Mouse (Mus musculus) layer of hippocampus, adult 18-20 months (tissue): Measurements from ENCODE around the gene Usp32. TPM values are rescaled to one million over a fixed set of nuclear protein-coding genes. Genes with fewer than 3 reads are reported as not detected.

Source experiments
- DNase-seq, 2 experiments: peaks; one replicate each; pipeline ENCODE4 v3.0.0; 2022; ENCODE audit warnings: low spot score in 2 of 2
- total RNA-seq, 2 experiments: library from RNA; stranded (reverse); gene quantifications; 2 replicates each; pipeline ENCODE4 v1.2.3; 2021

The Usp32 gene
- total RNA-seq, 2 experiments from 2014 or later: 89.1 to 93.3 TPM

DNA sequence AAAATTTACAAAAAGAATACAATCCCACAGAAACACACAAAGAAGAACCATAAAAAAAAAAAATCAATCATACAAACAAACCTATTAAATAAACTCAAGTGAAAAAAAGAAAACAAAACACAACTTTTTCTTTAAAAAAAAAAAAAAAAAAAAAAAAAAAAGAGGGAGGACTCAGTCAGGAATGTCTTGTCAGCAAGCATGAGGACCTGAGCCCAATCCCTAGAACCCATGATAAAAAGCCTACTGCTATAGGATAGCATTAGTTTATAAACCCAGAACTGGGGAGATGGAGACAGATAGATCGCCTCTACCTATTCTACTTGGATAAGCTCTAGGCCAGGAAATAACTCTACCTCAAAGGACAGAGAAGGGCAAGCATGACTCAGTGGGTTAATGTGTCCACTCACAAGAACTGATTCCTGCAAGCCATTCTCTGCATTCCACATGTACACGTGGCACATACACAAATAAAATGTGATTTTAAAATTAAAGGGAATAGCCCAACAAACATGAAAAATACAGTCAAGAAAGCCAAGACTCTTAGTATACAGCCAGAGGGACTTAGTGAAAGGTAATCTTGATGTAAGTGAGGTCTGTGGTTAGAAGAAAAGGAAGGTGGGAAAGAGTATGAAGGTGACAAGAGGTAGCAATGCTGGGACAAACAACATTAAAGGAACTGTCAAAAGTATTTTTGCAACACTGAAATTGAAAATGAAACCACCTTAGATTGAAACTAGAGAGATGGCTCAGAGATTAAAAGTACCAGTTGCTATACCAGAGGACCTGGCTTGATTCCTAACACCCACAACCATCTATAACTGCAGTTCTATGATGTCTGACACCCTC is 13.5 kb downstream of the Usp32 start:
- no peak for DNase-seq

DNA sequence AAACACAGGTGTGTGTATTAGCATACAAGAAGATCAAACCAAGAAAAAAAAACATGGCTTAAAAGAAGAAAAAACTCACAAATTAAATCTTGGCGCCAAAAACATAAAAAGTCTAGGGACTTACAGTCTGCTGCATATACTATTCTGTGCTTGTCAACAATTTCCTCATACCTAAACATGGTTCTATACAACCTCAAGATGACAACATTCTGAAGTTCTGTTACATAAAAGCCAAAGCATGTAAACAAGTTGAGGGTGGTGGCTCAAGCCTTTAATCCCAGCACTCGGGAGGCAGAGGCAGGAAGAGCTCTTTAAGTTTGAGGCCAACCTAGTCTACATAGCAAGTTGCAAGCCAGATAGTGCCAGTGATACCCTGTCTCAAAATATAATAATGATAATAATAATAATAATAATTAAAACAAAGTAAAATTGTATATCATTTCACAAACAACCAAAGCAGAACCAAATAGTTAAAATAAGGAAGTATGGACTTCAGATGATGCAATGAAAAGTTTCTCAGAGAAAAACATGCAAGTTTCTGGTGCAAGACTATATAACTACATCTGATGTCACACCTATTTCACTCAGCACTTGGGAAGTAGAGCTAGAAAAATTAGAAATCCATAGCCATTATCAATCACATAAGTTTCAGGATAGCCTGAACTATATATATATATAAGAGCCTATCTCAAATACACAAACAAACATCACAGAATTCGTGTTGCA is 16.5 kb downstream of the Usp32 start:
- no peak for DNase-seq

DNA sequence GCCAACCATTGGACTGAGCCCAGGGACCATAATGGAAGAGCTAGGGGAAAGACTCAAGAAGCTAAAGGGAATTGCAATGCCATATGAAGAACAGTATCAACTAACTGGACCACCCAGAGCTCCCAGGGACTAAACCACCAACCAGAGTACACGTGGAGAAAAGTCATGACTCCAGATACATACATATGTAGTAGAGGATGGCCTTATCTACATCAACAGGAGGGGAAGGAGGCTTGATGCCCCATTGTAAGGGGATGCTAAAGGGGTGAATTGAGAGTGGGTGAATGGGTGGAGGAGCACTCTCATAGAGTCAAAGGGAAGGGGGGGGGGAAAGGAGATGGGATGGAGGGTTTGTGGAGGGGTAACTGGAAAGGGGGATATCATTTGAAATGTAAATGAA is 17.9 kb downstream of the Usp32 start:
- no peak for DNase-seq

DNA sequence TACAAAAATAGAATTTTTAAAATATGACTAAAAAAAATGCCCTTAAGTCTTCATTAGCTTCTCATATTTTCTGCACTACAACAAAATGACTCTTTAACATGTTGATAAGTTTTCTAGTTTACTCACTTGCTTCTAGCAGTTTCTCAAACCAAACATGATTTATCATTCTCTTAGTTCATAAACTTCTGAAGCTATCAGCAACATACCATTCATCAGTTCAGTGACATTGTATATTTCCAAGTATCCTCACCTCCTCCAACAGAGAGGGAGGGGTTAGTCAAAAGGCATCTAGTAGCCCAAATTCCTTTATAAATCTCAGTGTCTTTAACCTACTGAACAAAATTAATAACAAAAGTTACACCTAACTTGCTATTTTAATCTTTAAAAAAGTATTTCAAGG is 22.8 kb downstream of the Usp32 start:
- DNase-seq: no peak

DNA sequence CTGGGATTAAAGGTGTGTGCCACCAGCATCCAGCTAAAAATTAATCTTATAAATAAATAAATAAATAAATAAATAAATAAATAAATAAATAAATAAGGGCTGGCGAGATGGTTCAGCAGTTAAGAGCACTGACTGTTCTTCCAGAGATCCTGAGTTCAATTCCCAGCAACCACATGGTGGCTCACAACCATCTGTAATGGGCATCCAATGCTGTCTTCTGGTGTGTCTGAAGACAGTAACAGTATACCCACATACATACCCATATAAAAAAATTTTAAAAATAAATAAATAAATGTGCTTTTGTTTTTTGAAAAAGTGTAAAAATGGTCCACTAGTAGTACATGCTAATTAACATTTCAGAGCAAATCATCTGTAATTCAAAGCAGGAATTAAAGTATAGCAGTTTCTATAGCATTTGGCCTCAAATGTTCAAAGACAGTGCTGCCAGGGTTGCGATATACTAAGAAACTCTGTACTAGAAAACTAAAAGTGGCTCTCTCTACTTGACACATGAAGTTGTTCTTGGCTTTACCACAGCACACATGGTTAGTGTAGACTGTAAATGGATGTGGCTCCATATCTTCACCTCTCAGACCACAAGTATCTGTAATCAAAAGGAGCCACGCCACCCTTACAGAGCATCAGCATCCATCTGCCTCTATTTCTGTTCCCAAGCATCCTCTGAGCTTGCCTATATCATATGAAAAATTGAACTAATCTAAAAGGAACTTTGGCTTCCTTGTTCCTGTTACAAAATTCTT is 23.7 kb downstream of the Usp32 start:
- DNase-seq: no peak

DNA sequence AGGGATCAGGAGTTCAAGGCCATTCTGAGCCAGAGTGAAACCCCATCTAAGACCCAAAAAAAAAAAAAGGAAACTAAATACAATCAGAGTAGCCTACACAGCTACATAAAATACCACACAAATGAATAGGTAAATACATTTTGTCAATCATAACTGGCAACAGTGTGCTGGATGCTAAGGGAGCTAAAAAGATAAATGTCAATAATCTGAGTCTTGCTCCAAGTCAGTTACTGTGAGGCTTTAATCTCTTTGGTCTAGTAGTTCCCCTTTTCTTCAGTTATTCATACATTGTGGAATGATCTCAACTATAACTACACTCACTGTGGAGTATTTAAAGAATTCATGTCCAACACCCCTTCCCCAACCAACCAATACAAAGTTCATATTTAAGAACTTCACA is 30.0 kb downstream of the Usp32 start:
- DNase-seq: no peak

DNA sequence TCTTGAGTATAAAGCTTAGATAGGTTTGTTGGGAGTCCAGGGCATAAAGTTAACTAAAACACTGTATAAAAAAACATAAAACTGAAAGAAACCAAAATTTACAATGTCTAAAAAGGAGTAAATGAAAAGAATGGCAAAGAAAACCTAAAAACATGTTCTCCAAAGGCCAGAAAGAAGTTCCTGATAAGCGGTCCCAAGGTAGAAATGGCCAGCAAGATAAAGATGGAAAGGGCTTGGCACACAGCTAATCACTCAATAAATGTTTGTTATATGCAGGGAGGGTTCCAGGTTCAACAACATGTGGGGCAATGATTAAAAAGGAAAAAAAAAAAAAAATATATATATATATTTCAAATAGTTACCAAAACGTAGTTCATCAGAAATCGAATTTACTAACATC is 32.7 kb downstream of the Usp32 start:
- DNase-seq: no peak

DNA sequence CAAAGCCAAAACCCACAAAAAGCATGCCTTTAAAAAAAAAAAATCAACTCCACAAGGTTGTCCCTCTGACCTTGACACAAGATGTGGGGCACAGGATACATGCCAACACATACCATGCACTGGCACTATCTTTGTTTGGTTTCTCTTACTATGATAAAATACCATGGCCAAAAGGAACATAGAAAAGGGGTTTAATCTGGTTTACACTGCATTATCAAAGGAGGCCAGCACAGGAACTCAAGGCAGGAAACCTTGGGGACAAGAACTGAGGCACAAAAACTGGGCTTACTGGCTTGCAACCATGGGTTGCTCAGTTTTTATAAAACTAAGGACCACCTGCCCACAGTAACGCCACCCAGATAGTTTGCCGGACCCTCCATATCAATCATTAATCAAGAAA is 34.1 kb downstream of the Usp32 start:
- DNase-seq: no peak

DNA sequence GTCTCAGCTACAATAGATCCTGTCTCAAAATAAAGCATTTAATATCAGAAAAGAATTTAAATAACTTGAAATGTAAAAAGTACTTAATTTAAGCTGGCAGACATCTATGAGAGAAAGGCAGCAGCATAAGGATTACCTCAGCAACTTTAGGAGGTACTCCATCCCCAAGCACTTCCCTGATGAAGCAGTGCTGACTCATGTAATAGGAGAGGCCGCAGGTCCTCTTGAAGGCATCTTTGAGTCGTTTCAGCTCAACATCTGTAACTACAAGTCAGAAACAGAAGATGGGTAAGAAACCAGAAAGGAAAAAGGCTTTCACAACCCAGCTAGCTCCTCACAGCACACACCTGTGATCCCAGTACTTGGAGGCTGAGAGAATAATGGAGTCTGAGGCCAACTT is 36.2 kb downstream of the Usp32 start:
- DNase-seq: no peak

DNA sequence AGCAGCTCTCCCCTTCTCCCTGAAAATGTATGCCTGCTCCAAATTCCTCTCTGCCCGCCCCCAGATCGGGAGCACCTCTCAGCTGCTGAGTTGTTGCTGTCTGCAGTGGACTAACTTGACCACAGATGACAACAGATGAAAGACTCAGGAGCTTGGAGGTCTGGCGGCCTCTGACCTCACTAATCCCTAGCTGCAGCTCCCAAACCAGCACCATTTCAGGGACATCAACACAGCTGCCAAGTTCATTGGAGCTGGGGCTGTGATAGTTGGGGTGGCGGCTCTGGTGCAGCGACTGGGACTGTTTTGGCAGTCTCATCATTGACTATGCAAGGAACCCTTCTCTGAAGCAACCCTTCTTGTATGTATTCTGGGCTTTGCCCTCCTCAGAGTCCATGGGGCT is 44.8 kb downstream of the Usp32 start:
- DNase-seq: no peak

DNA sequence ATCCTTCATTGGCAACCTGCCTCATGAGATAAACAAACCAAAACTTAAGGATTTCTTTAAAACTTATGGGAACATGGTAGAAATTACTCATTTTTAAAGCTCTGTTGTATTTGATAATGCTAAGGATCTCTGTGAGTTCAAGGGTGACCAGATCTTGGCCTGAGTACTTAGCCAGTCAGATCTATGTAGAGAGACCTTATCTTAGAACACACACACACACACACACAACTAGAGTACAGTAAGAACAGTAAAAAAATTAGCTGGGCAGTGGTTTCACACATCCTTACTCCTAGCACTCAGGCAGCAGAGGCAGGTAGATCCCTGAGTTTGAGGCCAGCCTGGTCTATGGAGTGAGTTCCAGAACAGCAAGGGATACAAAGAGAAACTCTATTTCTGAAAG is 53.7 kb downstream of the Usp32 start:
- no peak for DNase-seq

DNA sequence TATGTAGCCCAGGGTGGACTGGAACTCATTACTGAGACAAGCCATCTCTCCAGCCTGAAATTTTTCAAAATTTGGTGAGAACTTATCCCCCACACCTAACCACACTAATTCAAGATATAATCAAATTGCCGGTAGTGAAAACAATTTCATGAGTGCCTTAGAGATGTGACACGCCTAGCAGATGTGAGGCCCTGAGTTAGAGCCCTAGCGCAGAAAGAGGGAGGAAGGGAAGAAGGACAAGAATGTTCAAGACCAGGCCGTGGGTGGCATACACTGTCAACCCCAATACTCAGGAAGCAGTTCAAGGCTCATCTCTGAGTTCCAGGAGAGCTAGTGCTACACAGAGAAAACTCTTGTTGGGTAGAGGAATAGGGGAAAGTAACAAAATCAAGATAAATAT is 72.1 kb downstream of the Usp32 start:
- DNase-seq: no peak

DNA sequence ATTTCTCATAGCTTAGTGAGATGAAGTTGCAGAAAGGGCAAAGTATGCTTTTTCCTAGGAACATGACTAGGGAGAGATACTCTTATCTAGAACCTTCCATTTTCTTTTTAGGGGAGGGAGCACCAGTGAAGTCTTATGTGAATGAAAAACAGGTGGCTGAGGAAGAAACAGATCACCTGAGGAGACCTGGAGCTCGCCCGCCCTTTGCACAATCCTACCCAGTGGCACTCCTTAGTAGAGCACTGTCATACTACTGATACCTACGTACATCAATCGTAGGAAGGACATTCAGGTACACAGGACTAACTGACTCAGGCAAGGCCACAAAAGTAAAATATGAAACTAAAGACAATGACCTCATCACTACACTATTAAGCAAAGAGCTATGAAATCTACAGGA is 81.4 kb downstream of the Usp32 start:
- DNase-seq: no peak

DNA sequence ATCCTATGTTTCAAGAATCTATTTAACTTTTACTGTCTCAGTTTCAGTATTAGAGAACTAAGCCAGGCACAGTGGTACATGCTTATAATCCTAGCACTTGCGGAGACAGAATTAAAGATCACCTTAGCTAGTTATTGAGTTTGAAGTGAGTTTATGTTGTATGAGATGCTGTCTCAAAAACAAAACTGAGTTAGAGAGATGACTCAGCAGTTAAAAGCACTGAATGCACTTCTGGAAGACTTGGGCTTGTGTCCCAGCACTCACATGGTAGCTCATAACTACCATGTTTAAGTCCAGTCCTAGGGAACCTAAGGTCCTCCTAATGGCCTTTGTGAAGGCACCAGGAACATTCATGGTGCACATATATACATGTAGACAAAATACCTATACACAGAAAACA is 82.4 kb downstream of the Usp32 start:
- DNase-seq: no peak

DNA sequence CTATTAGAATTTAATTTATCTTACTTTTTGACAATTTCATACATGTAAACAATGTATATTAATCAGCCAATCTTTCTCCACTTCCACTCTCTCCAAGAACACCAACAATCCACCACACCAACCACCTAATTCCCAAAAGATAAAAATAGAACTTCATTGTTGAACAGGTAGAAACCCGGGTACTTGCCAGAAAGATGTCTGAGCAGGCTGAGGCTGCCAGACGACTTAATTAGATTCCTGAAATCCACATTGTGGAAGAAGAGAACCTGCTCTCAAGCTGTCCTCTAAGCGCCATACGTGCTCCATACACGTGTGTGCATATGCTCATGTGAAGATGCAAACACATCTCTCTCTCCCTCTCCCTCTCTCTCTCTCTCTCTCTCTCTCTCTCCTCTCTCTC is 83.1 kb downstream of the Usp32 start:
- DNase-seq: no peak

DNA sequence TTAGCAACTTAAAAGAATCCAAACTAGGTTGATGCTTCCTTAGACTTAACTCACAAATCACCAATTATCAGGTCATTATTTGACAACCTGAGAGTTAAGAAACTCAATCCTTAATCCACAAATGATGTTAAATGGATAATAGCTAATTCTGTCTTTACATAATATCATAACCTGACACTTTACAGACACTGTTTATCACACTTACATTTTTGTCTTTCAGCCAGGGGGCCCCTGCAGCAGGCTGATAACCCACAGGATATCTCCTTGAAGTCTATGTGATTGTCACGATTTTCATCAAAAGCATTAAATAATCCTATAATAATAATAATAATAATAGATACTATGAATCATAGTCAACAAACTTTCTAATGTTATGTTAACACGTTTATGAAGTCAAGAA is 84.4 kb downstream of the Usp32 start:
- DNase-seq: no peak

DNA sequence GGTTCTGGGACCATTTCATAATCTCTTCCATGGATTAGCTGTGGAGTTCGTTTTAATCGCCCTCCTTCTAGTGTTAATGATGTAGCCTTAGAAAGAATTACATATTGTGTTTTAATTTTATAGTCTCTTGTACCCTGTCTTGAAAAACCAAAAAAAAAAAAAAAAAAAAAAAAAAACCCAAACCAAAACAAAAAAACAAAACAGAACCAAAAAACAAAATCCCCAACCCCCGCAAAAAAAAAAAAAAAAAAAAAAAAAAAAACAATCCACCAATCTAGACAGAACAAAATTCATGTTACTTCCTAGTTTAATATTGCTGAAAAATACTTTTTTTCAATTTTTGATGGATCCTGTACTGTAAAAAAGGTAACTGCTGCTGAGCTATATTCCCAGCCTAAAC is 100.7 kb downstream of the Usp32 start:
- DNase-seq: no peak

DNA sequence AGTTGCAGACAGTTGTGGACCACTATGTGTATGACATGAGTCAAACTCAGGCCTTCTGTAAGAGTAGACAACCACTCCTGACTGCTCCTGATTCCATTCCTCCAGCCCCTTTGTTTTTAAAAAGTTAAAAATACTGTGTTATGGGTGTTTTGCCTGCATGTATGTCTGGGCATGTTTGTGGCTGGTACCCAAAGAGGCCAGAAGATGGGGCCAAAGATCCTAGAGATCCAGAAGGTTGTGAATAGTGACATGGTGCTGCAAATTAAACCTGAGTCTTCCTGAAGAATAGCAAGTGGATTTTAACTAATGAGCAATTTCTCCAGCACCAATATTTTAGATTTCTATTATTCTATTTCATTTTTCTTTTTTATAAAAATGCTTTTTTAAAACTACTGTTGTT is 126.8 kb downstream of the Usp32 start:
- DNase-seq: no peak

DNA sequence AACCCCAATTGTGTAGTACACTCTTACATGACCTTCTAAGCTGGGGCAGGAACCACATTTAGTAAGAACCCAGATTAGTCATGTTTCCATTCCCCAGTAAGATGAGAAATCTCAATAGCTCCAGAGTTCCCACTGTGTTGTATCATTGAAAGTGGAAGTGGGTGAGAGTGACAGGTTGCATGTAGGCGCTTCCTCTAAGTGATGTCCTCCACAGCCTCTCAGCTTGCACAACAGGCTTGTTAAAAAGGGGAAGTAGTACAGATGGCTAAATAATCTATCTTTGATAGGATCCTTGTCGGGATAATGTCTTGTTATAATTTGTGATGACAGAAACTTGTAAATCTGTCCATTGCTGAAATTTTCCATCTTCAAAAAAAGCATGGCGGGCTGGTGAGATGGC is 136.4 kb downstream of the Usp32 start:
- DNase-seq: peak; percentile 56 to 86

DNA sequence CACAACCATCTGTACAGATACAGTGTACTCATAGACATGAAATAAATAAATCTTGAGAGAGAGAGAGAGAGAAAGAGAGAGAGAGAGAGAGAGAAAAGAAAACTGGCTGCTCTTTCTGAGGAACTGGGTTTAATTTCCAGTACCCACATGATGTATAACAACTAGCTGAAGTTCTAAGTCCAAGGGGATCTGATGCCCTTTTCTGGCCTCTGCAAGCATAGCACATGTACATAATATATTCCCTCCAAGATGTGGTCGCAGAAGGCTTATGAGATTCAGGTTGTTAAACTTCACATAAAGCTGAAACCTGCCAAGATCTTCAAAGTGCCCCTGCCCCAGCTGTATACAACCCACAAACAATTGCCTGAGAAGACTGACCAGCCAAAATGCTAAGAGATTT is 144.7 kb downstream of the Usp32 start:
- no peak for DNase-seq

DNA sequence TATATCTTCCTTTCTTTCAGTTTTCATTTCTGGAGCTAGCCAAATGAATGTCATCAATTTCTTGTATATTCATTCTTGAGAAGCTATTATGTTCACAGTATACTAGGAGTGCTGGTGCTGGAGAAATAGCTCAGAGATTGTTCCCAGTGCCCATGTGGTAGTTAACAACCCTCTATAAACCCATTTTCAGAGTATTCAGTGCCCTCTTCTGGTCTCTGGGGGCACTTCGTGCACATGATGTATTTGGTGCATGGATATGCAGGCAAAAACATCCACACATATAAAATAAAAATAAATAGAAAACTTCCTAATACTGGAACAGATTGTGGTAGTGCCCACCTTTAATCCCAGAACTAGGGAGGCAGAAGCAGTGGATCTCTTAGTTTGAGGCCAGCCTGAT is 147.0 kb downstream of the Usp32 start:
- no peak for DNase-seq

DNA sequence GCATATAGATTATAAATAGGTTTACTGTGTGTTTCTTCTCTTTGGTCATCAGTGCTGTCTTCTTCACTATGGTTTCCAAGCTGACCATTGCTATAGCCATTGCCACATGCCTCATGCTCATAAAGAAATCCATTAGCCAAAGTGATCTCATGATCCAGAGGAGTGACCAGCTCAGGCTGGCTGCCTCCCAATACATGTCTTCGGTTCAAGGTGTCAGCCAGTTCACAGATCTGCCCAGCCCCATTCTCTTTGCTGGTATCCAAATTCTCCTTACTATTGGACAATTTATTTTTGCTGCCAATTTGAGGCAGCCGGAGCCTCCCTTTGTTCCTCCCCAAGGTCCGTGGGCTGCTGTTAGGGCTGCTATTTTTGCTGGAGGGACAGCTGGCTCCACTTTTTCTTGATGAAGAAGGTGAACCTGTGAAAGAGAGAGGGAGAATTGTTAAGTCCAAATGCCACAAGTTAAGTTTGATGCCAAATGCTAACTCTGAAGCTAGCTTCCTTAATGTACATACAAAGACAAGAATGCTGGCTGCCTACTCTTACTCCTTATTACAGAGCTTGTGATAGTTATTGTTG is 151.5 kb downstream of the Usp32 start:
- no peak for DNase-seq
